Mouse (Mus musculus): ENCODE measurements around the gene Atp1b4.
"Not testable (repeated sequence)": the region's sequence is repeated elsewhere in the genome, so short reads cannot be mapped to it uniquely, and the experiment has no call there.

Gene Atp1b4

GRCm38 (mm10) chrX:38315884-38316283 lies at the start of gene Atp1b4:
Gene Atp1b4, plus strand, starts transcription at chrX:38316184.
- no peak for DNase-seq

GRCm38 (mm10) chrX:38308597-38308996 lies 7.4 kb upstream of the Atp1b4 start:
- no peak for DNase-seq

GRCm38 (mm10) chrX:38311054-38311453 lies 4.9 kb upstream of the Atp1b4 start:
- no peak for DNase-seq

- DNase-seq: no peak
Observed at GRCm38 (mm10) chrX:38312910-38313625, 2.9 kb upstream of the Atp1b4 start.

- DNase-seq: no peak
Observed at GRCm38 (mm10) chrX:38313626-38314210, 2.3 kb upstream of the Atp1b4 start.

- DNase-seq: no peak
Observed at GRCm38 (mm10) chrX:38330695-38331406, 14.9 kb downstream of the Atp1b4 start.

- DNase-seq: peak; percentile 89
Observed at GRCm38 (mm10) chrX:38334329-38335279, 18.6 kb downstream of the Atp1b4 start.

- DNase-seq: no peak
Observed at GRCm38 (mm10) chrX:38362016-38362415, 46.0 kb downstream of the Atp1b4 start.

GRCm38 (mm10) chrX:38364621-38365020 lies 48.6 kb downstream of the Atp1b4 start:
- not testable (repeated sequence) for DNase-seq

GRCm38 (mm10) chrX:38373169-38373568 lies 57.2 kb downstream of the Atp1b4 start:
- DNase-seq: not testable (repeated sequence)
